Mouse (Mus musculus) heart, adult 2 months (tissue): ENCODE data around the gene Gm20716. TPM values are rescaled to one million over a fixed set of nuclear protein-coding genes. Genes with fewer than 3 reads are reported as not detected.

ENCODE experiments used
- DNase-seq, 2 experiments: peaks; one replicate each; pipeline ENCODE4 v3.0.0; 2021
- H3K27ac ChIP-seq: fragments of 200-600 bp; 2 replicates; pipeline ENCODE4 v1.8.1; 2022
- H3K27me3 ChIP-seq: fragments of 200-500 bp; 2 replicates; pipeline ENCODE4 v1.6.1; 2012; ENCODE audit warnings: mild to moderate bottlenecking, low read length, inconsistent platforms, mixed read lengths; ENCODE audit not compliant: control insufficient read depth, insufficient read depth
- H3K36me3 ChIP-seq: fragments of 200-500 bp; 2 replicates; pipeline ENCODE4 v1.6.1; 2012; ENCODE audit warnings: low read length, inconsistent platforms; ENCODE audit not compliant: control insufficient read depth, insufficient read depth
- H3K4me1 ChIP-seq: fragments of 200-500 bp; 2 replicates; pipeline ENCODE4 v1.6.1; 2011; ENCODE audit warnings: low read length; ENCODE audit not compliant: control insufficient read depth, insufficient read depth
- H3K4me3 ChIP-seq: fragments of 200-600 bp; 2 replicates; pipeline ENCODE4 v1.8.1; 2022
- H3K79me2 ChIP-seq: fragments of 200-500 bp; replicated peaks from 2 replicates; pipeline ENCODE4 v1.6.1; 2012; ENCODE audit warnings: mild to moderate bottlenecking, inconsistent platforms, low read length, moderate library complexity, mixed read lengths; ENCODE audit not compliant: control insufficient read depth, insufficient read depth
- H3K9ac ChIP-seq: fragments of 200-500 bp; 2 replicates; pipeline ENCODE4 v1.6.1; 2012; ENCODE audit warnings: low read depth, mild to moderate bottlenecking, control low read depth, inconsistent platforms, low read length, mixed read lengths
- CTCF ChIP-seq: fragments of 200-600 bp; IDR thresholded peaks from 2 replicates; pipeline ENCODE4 v1.8.1; 2022; ENCODE audit warnings: antibody characterized with exemption, mild to moderate bottlenecking, moderate library complexity
- EP300 ChIP-seq: fragments of 200-500 bp; IDR thresholded peaks from 2 replicates; pipeline ENCODE4 v1.6.1; 2011; ENCODE audit warnings: low read depth, low read length, control low read depth; ENCODE audit not compliant: insufficient read depth
- POLR2A ChIP-seq: fragments of 200-500 bp; IDR thresholded peaks from 2 replicates; pipeline ENCODE4 v1.6.1; 2011; ENCODE audit warnings: mild to moderate bottlenecking, low read depth, low read length, control low read depth; ENCODE audit not compliant: insufficient read depth
- WGBS: fragments of 180-500 bp; shearing (Covaris S2); methylation state at CpG from one replicate; pipeline ENCODE4 v1.1.7; 2018; 5-methylcytosine and 5-hydroxymethylcytosine counted together
- intact Hi-C: fragments of 180-260 bp; cut with DNase I; formaldehyde crosslinking; loops from one replicate; pipeline ENCODE4 v1.15.1; 2025
- polyA plus RNA-seq: library from polyadenylated mRNA; depleted of rRNA; stranded (reverse); fragments of >200 nt; gene quantifications from 2 replicates; pipeline ENCODE4 v1.2.3, GENCODE M21; 2012
- total RNA-seq, 2 experiments: library from RNA; stranded (reverse); gene quantifications; 2 replicates each; pipeline ENCODE4 v1.2.3; 2021

The Gm20716 gene
- total and polyA plus RNA-seq, 3 experiments: 4.4 to 14.7 (median 11.5) TPM

DNA sequence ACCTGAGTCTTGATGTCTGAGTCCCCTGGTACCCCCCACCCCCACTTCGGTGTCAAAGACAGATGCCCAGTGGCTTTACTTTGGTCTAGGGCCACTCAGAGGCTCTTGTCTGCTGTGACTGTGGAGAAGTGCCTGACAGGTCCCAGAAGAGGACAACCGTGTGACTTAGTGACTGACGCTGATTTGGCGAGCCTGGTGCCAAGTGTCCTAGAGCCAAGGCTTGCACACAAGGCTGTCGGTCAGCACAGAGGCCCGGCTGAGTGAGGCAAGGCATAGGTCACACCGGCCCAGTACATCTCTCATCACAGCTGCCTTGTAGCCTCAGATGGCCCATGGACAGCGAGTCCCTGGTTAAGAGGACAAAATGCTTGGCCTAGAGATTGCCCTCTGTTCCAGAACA is 28.9 kb upstream of the Gm20716 start:
- Histone ChIP-seq H3K79me2 (no peaks in the 10 kb centered on the region), H3K27ac (no peak overlapping the region), H3K36me3 (no peaks in the 10 kb centered on the region), H3K4me1 (no peaks in the 10 kb centered on the region), H3K9ac (no peak overlapping the region), H3K4me3 (no peak overlapping the region), H3K27me3 (peaks cover 4% of the 10 kb centered on the region; the same call in 1 of the 2 replicates)
- 66% methylated on average over 8 of the region's 8 CpGs for WGBS
- TF ChIP-seq POLR2A (no peak), CTCF (no peak), EP300 (no peak)
- intact Hi-C loops: no loop called here
- peak; percentile 30 to 55 for DNase-seq

DNA sequence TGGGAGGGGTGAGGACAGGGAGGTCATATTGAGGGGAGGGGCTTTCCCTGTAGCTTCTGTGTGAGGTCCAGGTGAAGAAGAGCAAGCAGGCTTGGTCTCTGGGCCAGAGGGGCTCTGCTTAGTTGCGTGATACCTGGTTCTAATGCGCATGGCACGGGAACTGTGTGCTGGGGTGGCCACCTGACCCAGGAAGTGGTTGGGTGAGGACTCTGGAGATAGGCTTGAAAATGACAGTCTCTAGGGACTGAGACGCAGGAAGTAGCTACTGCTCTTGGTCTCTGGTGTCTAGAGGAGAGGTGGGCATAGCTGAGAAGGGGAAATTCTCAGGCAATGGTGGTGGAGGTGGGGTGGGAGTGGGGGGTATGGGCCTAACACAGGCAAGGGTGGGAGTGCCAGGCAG is 27.0 kb upstream of the Gm20716 start:
- no peak overlapping the region for H3K4me3 ChIP-seq
- no peaks in the 10 kb centered on the region for H3K27me3 ChIP-seq
- H3K27ac ChIP-seq: no peak overlapping the region
- intact Hi-C loops: no loop called here
- WGBS: 82% methylated on average over 4 of the region's 4 CpGs
- no peak for DNase-seq
- no peaks in the 10 kb centered on the region for H3K79me2 ChIP-seq
- TF ChIP-seq POLR2A: no peak
- TF ChIP-seq CTCF: no peak
- no peak for TF ChIP-seq EP300
- H3K4me1 ChIP-seq: no peaks in the 10 kb centered on the region
- H3K9ac ChIP-seq: no peak overlapping the region
- no peaks in the 10 kb centered on the region for H3K36me3 ChIP-seq

DNA sequence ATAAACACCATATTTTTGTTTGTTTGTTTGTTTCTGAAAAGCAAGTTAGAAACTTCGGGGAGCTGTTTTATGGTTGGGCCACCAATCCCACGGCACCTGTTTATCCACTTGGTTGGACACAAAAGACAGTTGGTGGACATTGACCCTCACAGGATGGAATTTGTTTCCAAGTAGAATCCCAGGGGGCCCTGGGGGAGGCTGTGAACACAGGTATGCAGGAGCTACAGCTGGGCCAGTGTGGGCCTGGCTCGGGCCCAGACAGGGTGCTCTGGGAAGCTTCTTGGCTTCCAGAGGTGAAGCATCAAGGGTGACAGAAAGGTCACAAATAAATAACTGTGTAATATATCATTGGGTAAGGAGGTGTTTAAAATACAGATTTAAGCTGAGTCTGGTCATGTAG is 26.3 kb upstream of the Gm20716 start:
- Histone ChIP-seq H3K9ac (no peak overlapping the region), H3K27me3 (no peaks in the 10 kb centered on the region), H3K4me1 (no peaks in the 10 kb centered on the region), H3K4me3 (no peak overlapping the region), H3K36me3 (no peaks in the 10 kb centered on the region), H3K79me2 (no peaks in the 10 kb centered on the region), H3K27ac (no peak overlapping the region)
- DNase-seq: no peak
- 69% methylated on average over 3 of the region's 3 CpGs for WGBS
- TF ChIP-seq EP300 (no peak), CTCF (no peak), POLR2A (no peak)
- intact Hi-C loops: no loop called here

DNA sequence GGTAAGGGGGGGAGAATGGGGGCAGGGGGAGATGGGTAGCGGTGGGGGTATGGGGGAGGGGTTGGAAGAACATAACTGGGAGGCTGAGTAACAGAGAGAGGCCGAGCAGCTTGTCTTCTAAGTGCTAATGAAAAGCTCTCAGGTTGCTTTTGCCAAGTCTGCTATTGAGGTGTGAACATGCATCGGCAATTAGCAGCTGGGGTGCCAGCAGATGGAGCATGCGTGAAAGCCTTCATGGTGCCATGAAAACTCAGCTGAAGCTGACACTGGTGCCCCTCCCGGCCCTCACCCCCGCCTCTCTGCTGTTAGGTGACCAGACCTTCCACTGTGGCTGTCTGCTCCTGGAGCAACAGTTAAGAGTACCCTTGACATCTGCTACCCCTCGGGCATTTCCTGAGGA is 23.7 kb upstream of the Gm20716 start:
- Histone ChIP-seq H3K4me3 (no peak overlapping the region), H3K9ac (no peak overlapping the region), H3K4me1 (no peaks in the 10 kb centered on the region; the same call in 1 of the 2 replicates), H3K27ac (no peak overlapping the region), H3K79me2 (no peaks in the 10 kb centered on the region), H3K36me3 (no peaks in the 10 kb centered on the region), H3K27me3 (no peaks in the 10 kb centered on the region)
- no peak for DNase-seq
- TF ChIP-seq EP300 (no peak), POLR2A (no peak), CTCF (no peak)
- WGBS: 19% methylated on average over 7 of the region's 7 CpGs
- intact Hi-C loops: loop anchor here (5.0 kb wide), 1 partner anchor 373 kb away; no protein-coding TSS in a partner anchor

DNA sequence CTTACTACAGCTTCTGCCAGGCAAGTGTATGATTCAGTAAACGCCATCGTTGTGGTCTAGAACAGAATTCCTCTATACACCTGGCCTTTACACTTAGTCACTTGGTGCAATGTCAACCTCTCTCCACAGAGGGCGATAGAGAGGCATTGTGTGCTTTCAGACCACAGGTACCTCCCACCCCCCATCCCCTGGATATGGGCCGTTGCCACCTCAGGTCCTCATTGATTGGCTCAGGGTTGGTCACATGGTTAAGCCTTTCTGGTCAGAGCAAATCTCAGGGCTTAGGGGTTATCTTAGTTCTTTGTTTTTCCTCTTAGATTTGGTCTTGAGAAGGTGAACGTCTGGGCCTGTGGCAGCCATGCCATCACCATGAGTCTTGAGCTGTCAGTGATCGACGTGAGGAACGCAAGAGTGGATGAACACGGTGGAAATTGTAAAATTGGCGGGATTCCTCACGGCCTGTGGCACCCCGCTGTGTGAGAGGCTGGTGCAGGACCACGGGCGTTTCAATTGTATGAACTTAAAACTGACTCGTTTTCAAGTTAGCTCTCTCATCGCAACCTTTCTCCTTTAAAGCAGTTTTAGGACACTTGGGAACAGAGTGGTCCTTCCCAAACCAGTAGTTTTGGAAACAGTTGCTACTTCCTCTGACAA is 22.6 kb upstream of the Gm20716 start:
- TF ChIP-seq POLR2A (no peak), CTCF (peak; percentile 65), EP300 (no peak)
- Histone ChIP-seq H3K79me2 (no peaks in the 10 kb centered on the region), H3K9ac (no peak overlapping the region), H3K4me1 (no peaks in the 10 kb centered on the region; the same call in 1 of the 2 replicates), H3K27ac (no peak overlapping the region), H3K4me3 (no peak overlapping the region), H3K27me3 (no peaks in the 10 kb centered on the region), H3K36me3 (no peaks in the 10 kb centered on the region)
- intact Hi-C loops: loop anchor here (5.0 kb wide), 1 partner anchor 375 kb away; no protein-coding TSS in a partner anchor
- DNase-seq: no peak
- WGBS: 15% methylated on average over 16 of the region's 16 CpGs

DNA sequence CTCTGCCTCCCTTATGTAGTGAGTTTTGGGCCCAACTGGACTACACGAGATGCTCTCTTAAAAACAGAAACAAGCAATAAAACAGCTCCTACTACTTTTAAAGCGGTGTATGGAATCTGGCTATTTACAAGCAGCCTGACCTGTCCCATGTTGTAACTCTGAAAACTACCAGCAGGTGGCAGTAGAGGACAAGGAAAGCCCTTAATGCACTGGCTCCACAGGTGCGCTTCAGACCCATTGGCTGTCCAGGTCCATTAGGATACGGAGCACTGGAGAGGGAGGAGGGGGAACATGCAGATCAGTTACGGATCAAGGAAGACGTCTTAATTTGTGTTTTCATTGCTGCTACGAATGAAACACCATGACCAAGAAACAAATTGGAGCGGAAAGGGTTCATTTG is 20.1 kb upstream of the Gm20716 start:
- WGBS: 19% methylated on average over 8 of the region's 8 CpGs
- TF ChIP-seq CTCF (peak; percentile 92), EP300 (peak; percentile 78; the same call in 1 of the 2 replicates), POLR2A (no peak)
- H3K27ac ChIP-seq: no peak overlapping the region
- no peak overlapping the region for H3K4me3 ChIP-seq
- no peak overlapping the region for H3K9ac ChIP-seq
- H3K36me3 ChIP-seq: no peaks in the 10 kb centered on the region
- H3K4me1 ChIP-seq: no peaks in the 10 kb centered on the region; the same call in 1 of the 2 replicates
- H3K27me3 ChIP-seq: no peaks in the 10 kb centered on the region; the same call in 1 of the 2 replicates
- no peaks in the 10 kb centered on the region for H3K79me2 ChIP-seq
- intact Hi-C loops: loop anchor here (1.0 to 5.0 kb wide), 2 partner anchors 195 to 377 kb away; no protein-coding TSS in a partner anchor
- peak; percentile 66 to 77 for DNase-seq
